Mouse (Mus musculus) hindbrain, embryonic 14.5 days (tissue): ENCODE measurements around the gene Gm9044. TPM values are rescaled to one million over a fixed set of nuclear protein-coding genes. Genes with fewer than 3 reads are reported as not detected.
"Not testable (repeated sequence)": the region's sequence is repeated elsewhere in the genome, so short reads cannot be mapped to it uniquely, and the experiment has no call there.

Experiments used
- ATAC-seq: fragments of 200-750 bp; cut with Nextera tagmentation; 2 replicates; pipeline ENCODE4 v1.8.0; 2017; ENCODE audit warnings: moderate number of reproducible peaks, mild to moderate bottlenecking, moderate TSS enrichment, moderate library complexity; ENCODE audit not compliant: low FRiP score
- DNase-seq: peaks from one replicate; pipeline ENCODE4 v3.0.0-alpha.2; 2015; ENCODE audit warnings: low spot score
- H3K27ac ChIP-seq: fragments of 300-500 bp; sonication (generic); 2 replicates; pipeline ENCODE4 v1.5.1; 2014; ENCODE audit warnings: mild to moderate bottlenecking, moderate library complexity
- H3K27me3 ChIP-seq: fragments of 300-500 bp; sonication (generic); 2 replicates; pipeline ENCODE4 v1.6.1; 2014; ENCODE audit warnings: mild to moderate bottlenecking, low read length, mixed read lengths; ENCODE audit not compliant: control insufficient read depth, insufficient read depth
- H3K36me3 ChIP-seq: fragments of 300-500 bp; sonication (generic); replicated peaks from 2 replicates; pipeline ENCODE4 v1.6.1; 2014; ENCODE audit not compliant: control insufficient read depth, insufficient read depth
- H3K4me1 ChIP-seq: fragments of 300-500 bp; sonication (generic); replicated peaks from 2 replicates; pipeline ENCODE4 v1.6.1; 2014; ENCODE audit warnings: antibody characterized with exemption, low read length, mixed read lengths; ENCODE audit not compliant: control insufficient read depth, insufficient read depth
- H3K4me2 ChIP-seq: fragments of 300-500 bp; sonication (generic); replicated peaks from 2 replicates; pipeline ENCODE4 v1.6.1; 2014; ENCODE audit warnings: mild to moderate bottlenecking, moderate library complexity
- H3K4me3 ChIP-seq: fragments of 300-500 bp; sonication (generic); replicated peaks from 2 replicates; pipeline ENCODE4 v1.5.1; 2014; ENCODE audit warnings: mild to moderate bottlenecking, low read length
- H3K9ac ChIP-seq: fragments of 300-500 bp; sonication (generic); 2 replicates; pipeline ENCODE4 v1.6.1; 2014
- H3K9me3 ChIP-seq: fragments of 300-500 bp; sonication (generic); 2 replicates; pipeline ENCODE4 v1.6.1; 2016; ENCODE audit warnings: low read length; ENCODE audit not compliant: control insufficient read depth
- WGBS: fragments of 180-500 bp; shearing (Covaris S2); extraction: QIAGEN DNeasy Blood & Tissue Kit; methylation state at CpG from one replicate; pipeline ENCODE4 v1.1.7; 2014; 5-methylcytosine and 5-hydroxymethylcytosine counted together
- polyA plus RNA-seq: library from polyadenylated mRNA; unstranded; fragments of >200 nt; fragmentation: Nextera tagmentation; extraction: Ambion mirVana; gene quantifications from 2 replicates; pipeline ENCODE4 v1.2.1, GENCODE M21; 2014

Gene Gm9044
- 0.08 TPM in 1 of 2 replicates, not detected in the other for polyA plus RNA-seq

DNA sequence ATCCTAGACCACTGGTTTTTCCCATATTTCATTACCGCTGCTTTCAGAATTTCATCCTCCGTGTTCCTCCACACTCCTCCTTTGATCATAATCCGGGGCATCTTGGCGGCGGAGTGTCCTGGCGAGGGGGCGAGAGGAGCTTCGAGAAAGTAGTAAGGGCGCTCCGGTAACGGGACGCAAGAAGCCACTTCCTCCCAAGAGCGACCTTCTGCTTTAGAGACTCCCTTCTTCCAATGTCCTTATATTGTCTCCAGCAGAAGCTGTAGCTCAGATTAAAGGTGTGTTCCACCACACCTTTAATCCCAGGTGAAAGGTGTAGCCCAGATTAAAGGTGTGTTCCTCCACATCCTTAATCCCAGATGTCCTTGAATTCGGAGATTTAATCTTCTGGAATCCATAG is at the start of gene Gm9044:
Gene Gm9044, minus strand, starts transcription at position 101 of the 400 bp plus-strand sequence.
- not testable (repeated sequence) for H3K4me2 ChIP-seq, H3K27ac ChIP-seq, DNase-seq, H3K9ac ChIP-seq, H3K9me3 ChIP-seq, H3K36me3 ChIP-seq, ATAC-seq, H3K27me3 ChIP-seq, H3K4me1 ChIP-seq, H3K4me3 ChIP-seq
- WGBS, result no CpG with 5 or more reads among the region's 14 CpGs

DNA sequence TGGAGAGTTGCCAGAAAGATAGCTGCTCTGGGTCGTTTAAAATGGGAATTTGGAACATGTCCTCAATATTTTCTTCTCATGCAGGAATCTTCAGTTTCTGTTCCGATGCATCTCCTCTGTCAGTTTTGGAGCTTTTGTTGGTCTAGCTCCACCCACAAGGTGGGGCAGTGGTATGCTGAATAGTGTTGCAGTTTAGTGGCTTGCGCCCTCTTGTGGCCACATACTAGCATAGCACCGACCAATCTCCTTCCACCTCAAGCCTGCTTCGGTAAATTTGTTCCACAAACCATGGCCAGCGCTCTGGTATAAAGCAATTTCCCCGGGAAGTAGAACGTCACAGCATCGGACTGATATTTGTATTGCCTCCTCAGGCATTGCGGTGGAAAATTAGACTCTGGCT is 38.2 kb upstream of the Gm9044 start:
- Histone ChIP-seq H3K36me3 (no peaks in the 10 kb centered on the region), H3K9me3 (no peaks in the 10 kb centered on the region), H3K9ac (peak overlapping the region; percentile 29; the same call in 1 of the 2 replicates), H3K4me2 (peak overlapping the region; percentile 45), H3K4me3 (no peak overlapping the region), H3K27me3 (no peaks in the 10 kb centered on the region), H3K4me1 (no peaks in the 10 kb centered on the region), H3K27ac (no peak overlapping the region)
- WGBS, result 7% methylated on average over 10 of the region's 10 CpGs
- DNase-seq (peak; percentile 92), ATAC-seq (peak; percentile 91)

DNA sequence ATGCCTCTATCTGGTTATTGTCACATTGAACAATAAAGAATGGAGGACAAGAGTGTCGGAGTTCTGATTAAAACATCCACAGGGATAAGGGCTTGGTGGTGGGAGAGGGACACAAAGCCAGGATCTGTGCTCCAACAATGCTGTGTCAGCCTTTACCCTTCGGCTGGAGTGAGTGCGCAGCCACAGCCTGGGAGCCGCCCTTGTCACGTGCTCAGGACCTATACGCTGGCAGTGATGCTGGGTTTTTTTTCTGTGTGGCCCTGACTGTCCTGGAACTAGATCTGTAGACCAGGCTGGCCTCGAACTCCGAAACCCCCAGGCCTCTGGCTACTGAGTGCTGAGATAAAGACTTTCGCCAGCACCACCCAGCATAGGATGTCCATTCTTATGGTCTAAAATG is 37.3 kb upstream of the Gm9044 start:
- ATAC-seq, result no peak
- H3K27me3 ChIP-seq, result no peaks in the 10 kb centered on the region
- no peak overlapping the region for H3K4me2 ChIP-seq
- 85% methylated on average over 9 of the region's 9 CpGs for WGBS
- H3K27ac ChIP-seq, result no peak overlapping the region
- H3K4me3 ChIP-seq, result no peak overlapping the region
- H3K9me3 ChIP-seq, result no peaks in the 10 kb centered on the region
- DNase-seq, result no peak
- no peak overlapping the region for H3K9ac ChIP-seq
- no peaks in the 10 kb centered on the region for H3K36me3 ChIP-seq
- no peaks in the 10 kb centered on the region for H3K4me1 ChIP-seq

DNA sequence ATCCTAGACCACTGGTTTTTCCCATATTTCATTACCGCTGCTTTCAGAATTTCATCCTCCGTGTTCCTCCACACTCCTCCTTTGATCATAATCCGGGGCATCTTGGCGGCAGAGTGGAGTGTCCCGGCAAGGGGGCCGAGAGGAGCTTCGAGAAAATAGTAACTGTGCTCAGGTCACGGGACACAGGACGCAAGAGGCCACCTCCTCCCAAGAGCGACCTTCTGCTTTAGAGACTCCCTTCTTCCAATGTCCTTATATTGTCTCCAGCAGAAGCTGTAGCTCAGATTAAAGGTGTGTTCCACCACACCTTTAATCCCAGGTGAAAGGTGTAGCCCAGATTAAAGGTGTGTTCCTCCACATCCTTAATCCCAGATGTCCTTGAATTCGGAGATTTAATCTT is 21.8 kb upstream of the Gm9044 start, which contains the start of gene Gm9049:
Gene Gm9049, minus strand, starts transcription at position 101 of the 400 bp plus-strand sequence.
- not testable (repeated sequence) for H3K36me3 ChIP-seq, ATAC-seq, H3K4me1 ChIP-seq, H3K9me3 ChIP-seq, H3K9ac ChIP-seq, H3K4me2 ChIP-seq, DNase-seq, H3K27ac ChIP-seq, H3K4me3 ChIP-seq, H3K27me3 ChIP-seq
- no CpG with 5 or more reads among the region's 11 CpGs for WGBS

DNA sequence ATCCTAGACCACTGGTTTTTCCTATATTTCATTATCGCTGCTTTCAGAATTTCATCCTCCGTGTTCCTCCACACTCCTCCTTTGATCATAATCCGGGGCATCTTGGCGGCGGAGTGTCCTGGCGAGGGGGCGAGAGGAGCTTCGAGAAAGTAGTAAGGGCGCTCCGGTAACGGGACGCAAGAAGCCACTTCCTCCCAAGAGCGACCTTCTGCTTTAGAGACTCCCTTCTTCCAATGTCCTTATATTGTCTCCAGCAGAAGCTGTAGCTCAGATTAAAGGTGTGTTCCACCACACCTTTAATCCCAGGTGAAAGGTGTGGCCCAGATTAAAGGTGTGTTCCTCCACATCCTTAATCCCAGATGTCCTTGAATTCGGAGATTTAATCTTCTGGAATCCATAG is 16.4 kb upstream of the Gm9044 start, which contains the start of gene Gm9048:
Gene Gm9048, minus strand, starts transcription at position 101 of the 400 bp plus-strand sequence.
- not testable (repeated sequence) for H3K4me1 ChIP-seq, H3K9me3 ChIP-seq, H3K4me2 ChIP-seq, H3K9ac ChIP-seq, H3K27me3 ChIP-seq, ATAC-seq, H3K27ac ChIP-seq, H3K4me3 ChIP-seq, H3K36me3 ChIP-seq, DNase-seq
- 100% methylated on average over 1 of the region's 14 CpGs for WGBS

DNA sequence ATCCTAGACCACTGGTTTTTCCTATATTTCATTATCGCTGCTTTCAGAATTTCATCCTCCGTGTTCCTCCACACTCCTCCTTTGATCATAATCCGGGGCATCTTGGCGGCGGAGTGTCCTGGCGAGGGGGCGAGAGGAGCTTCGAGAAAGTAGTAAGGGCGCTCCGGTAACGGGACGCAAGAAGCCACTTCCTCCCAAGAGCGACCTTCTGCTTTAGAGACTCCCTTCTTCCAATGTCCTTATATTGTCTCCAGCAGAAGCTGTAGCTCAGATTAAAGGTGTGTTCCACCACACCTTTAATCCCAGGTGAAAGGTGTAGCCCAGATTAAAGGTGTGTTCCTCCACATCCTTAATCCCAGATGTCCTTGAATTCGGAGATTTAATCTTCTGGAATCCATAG is 10.9 kb upstream of the Gm9044 start, which contains the start of gene Gm9046:
Gene Gm9046, minus strand, starts transcription at position 101 of the 400 bp plus-strand sequence.
- ATAC-seq, H3K9me3 ChIP-seq: not testable (repeated sequence)

DNA sequence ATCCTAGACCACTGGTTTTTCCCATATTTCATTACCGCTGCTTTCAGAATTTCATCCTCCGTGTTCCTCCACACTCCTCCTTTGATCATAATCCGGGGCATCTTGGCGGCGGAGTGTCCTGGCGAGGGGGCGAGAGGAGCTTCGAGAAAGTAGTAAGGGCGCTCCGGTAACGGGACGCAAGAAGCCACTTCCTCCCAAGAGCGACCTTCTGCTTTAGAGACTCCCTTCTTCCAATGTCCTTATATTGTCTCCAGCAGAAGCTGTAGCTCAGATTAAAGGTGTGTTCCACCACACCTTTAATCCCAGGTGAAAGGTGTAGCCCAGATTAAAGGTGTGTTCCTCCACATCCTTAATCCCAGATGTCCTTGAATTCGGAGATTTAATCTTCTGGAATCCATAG is 5.5 kb upstream of the Gm9044 start, which contains the start of gene Gm9045:
Gene Gm9045, minus strand, starts transcription at position 101 of the 400 bp plus-strand sequence.
- not testable (repeated sequence) for ATAC-seq, H3K4me3 ChIP-seq

More for the DNA sequence above, 10.9 kb upstream of the Gm9044 start, which contains the start of gene Gm9046:
- not testable (repeated sequence) for H3K4me3 ChIP-seq, H3K27me3 ChIP-seq, H3K4me2 ChIP-seq, H3K36me3 ChIP-seq, H3K27ac ChIP-seq, DNase-seq, H3K9ac ChIP-seq, H3K4me1 ChIP-seq
- WGBS, result no CpG with 5 or more reads among the region's 14 CpGs

DNA sequence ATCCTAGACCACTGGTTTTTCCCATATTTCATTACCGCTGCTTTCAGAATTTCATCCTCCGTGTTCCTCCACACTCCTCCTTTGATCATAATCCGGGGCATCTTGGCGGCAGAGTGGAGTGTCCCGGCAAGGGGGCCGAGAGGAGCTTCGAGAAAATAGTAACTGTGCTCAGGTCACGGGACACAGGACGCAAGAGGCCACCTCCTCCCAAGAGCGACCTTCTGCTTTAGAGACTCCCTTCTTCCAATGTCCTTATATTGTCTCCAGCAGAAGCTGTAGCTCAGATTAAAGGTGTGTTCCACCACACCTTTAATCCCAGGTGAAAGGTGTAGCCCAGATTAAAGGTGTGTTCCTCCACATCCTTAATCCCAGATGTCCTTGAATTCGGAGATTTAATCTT is 5.3 kb downstream of the Gm9044 start, which contains the start of gene Gm9040:
Gene Gm9040, minus strand, starts transcription at position 101 of the 400 bp plus-strand sequence.
- H3K4me2 ChIP-seq, H3K27ac ChIP-seq, H3K4me3 ChIP-seq, H3K9ac ChIP-seq, H3K4me1 ChIP-seq, H3K9me3 ChIP-seq, H3K27me3 ChIP-seq, ATAC-seq, DNase-seq, H3K36me3 ChIP-seq: not testable (repeated sequence)
- no CpG with 5 or more reads among the region's 11 CpGs for WGBS

More for the DNA sequence above, 5.5 kb upstream of the Gm9044 start, which contains the start of gene Gm9045:
- WGBS, result no CpG with 5 or more reads among the region's 14 CpGs
- H3K9me3 ChIP-seq, H3K4me2 ChIP-seq, H3K9ac ChIP-seq, DNase-seq, H3K4me1 ChIP-seq, H3K36me3 ChIP-seq, H3K27ac ChIP-seq, H3K27me3 ChIP-seq: not testable (repeated sequence)

DNA sequence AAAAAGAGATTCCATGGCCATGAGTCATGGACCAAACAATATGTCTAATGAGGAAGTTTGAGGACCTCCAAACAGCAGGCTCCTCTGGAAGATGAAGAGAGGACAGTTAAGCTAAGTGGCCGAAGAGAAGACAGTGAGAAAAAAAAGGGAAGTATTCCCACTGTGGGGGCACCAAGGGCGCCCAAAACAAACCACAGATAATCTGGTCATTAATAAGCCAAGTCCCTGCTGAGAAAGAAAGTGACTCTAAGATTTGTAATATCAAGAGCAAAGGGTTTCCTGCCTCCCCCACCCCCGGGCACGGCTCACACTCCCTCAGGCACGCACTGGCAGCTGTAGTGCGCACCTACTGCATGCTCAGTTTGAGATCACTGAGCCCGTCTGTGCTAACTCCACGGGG is 13.2 kb downstream of the Gm9044 start:
- 92% methylated on average over 8 of the region's 8 CpGs for WGBS

More for the DNA sequence above, 13.2 kb downstream of the Gm9044 start:
- no peak overlapping the region for H3K4me2 ChIP-seq
- H3K4me1 ChIP-seq, result no peaks in the 10 kb centered on the region
- no peaks in the 10 kb centered on the region for H3K36me3 ChIP-seq
- no peak overlapping the region for H3K4me3 ChIP-seq
- H3K9me3 ChIP-seq, result no peaks in the 10 kb centered on the region
- no peak for DNase-seq
- H3K9ac ChIP-seq, result no peak overlapping the region
- H3K27me3 ChIP-seq, result no peaks in the 10 kb centered on the region
- no peak overlapping the region for H3K27ac ChIP-seq
- no peak for ATAC-seq
